Mouse (Mus musculus): ENCODE results near the gene Acp5. TPM values are rescaled to one million over a fixed set of nuclear protein-coding genes. Genes with fewer than 3 reads are reported as not detected.

Acp5 gene
- total and polyA plus RNA-seq, 3 experiments = 15.6 to 17.4 TPM; not detected in 1

GRCm38 (mm10) chr9:22143108-22144037 is 7.9 kb upstream of the Acp5 start (continued):
- TF ChIP-seq USF2 (IDR thresholded peaks at IDR 0.05; ENCODE audit: borderline replicate concordance in 1 of 2, insufficient read depth in 1 of 2, low read depth in 1 of 2, low read length in 2 of 2) (no peak), GABPA (IDR thresholded peaks at IDR 0.05; ENCODE audit: low read depth, low read length) (peak; percentile 48; the same call in 1 of the 2 replicates), ETS1 (IDR thresholded peaks at IDR 0.05; ENCODE audit: low read depth, low read length) (peak; percentile 58; the same call in 1 of the 2 replicates), CHD1 (IDR thresholded peaks at IDR 0.05; ENCODE audit: low read depth, low read length) (no peak), TAL1 (IDR thresholded peaks at IDR 0.05; ENCODE audit: low read length) (no peak), MYB (IDR thresholded peaks at IDR 0.05; ENCODE audit: low read depth, low read length) (peak; percentile 50; the same call in 1 of the 2 replicates), GATA1 (IDR thresholded peaks at IDR 0.05; ENCODE audit: low read depth, low read length) (peak; percentile 29; the same call in 1 of the 2 replicates), KAT2A (conservative IDR thresholded peaks at IDR 0.05; ENCODE audit: low read depth, low read length) (no peak), NELFE (IDR thresholded peaks at IDR 0.05; ENCODE audit: low read depth, low read length) (no peak; the same call in 1 of the 2 replicates)

- no peak overlapping the region for H3K4me3 ChIP-seq (ENCODE audit: control insufficient read depth in 1 of 2, insufficient read depth in 1 of 2, low read depth in 2 of 2, low read length in 2 of 2)
Observed at GRCm38 (mm10) chr9:22139746-22140145, 4.2 kb upstream of the Acp5 start.

GRCm38 (mm10) chr9:22138480-22138879 is 3.0 kb upstream of the Acp5 start:
- peaks cover 18 to 36% of the 10 kb centered on the region in 2 experiments for H3K4me1 ChIP-seq (ENCODE audit: control insufficient read depth in 1 of 2, insufficient read depth in 2 of 2, low read length in 2 of 2)
- TF ChIP-seq ZC3H11A (IDR thresholded peaks at IDR 0.05; ENCODE audit: low read depth, low read length) (peak; percentile 35), RAD21 (IDR thresholded peaks at IDR 0.05; ENCODE audit: low read depth, low read length) (peak; percentile 64), USF1 (IDR thresholded peaks at IDR 0.05; ENCODE audit: low read depth, low read length) (peak; percentile 85), SMC3 (IDR thresholded peaks at IDR 0.05; ENCODE audit: low read depth, low read length) (peak; percentile 61), MAX (IDR thresholded peaks at IDR 0.05; ENCODE audit: low read length) (peak; percentile 88), GABPA (IDR thresholded peaks at IDR 0.05; ENCODE audit: low read depth, low read length) (no peak), MEF2A (IDR thresholded peaks at IDR 0.05; ENCODE audit: extremely low read depth, insufficient replicate concordance, low read depth, low read length, poor library complexity, severe bottlenecking) (no peak), USF2 (IDR thresholded peaks at IDR 0.05; ENCODE audit: borderline replicate concordance in 1 of 2, insufficient read depth in 1 of 2, low read depth in 1 of 2, low read length in 2 of 2) (0 out of 4 replicates have a peak, but pooled peaks of 1 of the 2 experiments have one; percentile 32), NELFE (IDR thresholded peaks at IDR 0.05; ENCODE audit: low read depth, low read length) (no peak), ZNF384 (IDR thresholded peaks at IDR 0.05; ENCODE audit: low read depth, low read length) (0 out of 2 replicates have a peak, but pooled peaks have one; percentile 16), E2F4 (IDR thresholded peaks at IDR 0.05; ENCODE audit: borderline replicate concordance, low read depth, low read length) (no peak), CTCF (IDR thresholded peaks at IDR 0.05 in 2 of 3, conservative IDR thresholded peaks at IDR 0.05 in 1 of 3; ENCODE audit: control insufficient read depth in 1 of 3, insufficient read depth in 1 of 3, low read depth in 2 of 3, low read length in 3 of 3, poor library complexity in 1 of 3, severe bottlenecking in 1 of 3) (peak; percentile 89 to 100 (median 97)), RCOR1 (IDR thresholded peaks at IDR 0.05; ENCODE audit: low read depth, low read length) (peak; percentile 69; the same call in 1 of the 2 replicates), EP300 (IDR thresholded peaks at IDR 0.05; ENCODE audit: low read depth in 1 of 2, low read length in 2 of 2) (peak in 1 of 2 experiments; percentile 11; a peak in 1 of 4 replicates), KAT2A (conservative IDR thresholded peaks at IDR 0.05; ENCODE audit: low read depth, low read length) (no peak), MYC (IDR thresholded peaks at IDR 0.05; ENCODE audit: low read depth, low read length) (0 out of 2 replicates have a peak, but pooled peaks have one; percentile 67)
- H3K9ac ChIP-seq (ENCODE audit: control insufficient read depth, low read depth, low read length, poor library complexity, severe bottlenecking) = no peak overlapping the region
- peaks cover 0 to 33% of the 10 kb centered on the region in 2 experiments; a peak in 2 of 4 replicates for H3K36me3 ChIP-seq (ENCODE audit: control insufficient read depth in 1 of 2, insufficient read depth in 2 of 2, low read length in 2 of 2)
- no peaks in the 10 kb centered on the region for H3K27me3 ChIP-seq (ENCODE audit: control insufficient read depth in 1 of 2, insufficient read depth in 2 of 2, low read length in 2 of 2)
- DNase-seq (ENCODE audit: low read depth, low spot score) = peak; percentile 82
- H3K79me2 ChIP-seq (ENCODE audit: control insufficient read depth, insufficient read depth, low read length, poor library complexity) = no peaks in the 10 kb centered on the region
- H3K4me3 ChIP-seq (ENCODE audit: control insufficient read depth in 1 of 2, insufficient read depth in 1 of 2, low read depth in 2 of 2, low read length in 2 of 2) = no peak overlapping the region
- H3K27ac ChIP-seq (ENCODE audit: control insufficient read depth, low read depth, low read length) = no peak overlapping the region
- H3K9me3 ChIP-seq (replicated peaks; ENCODE audit: insufficient read depth, low read length) = no peaks in the 10 kb centered on the region

More at GRCm38 (mm10) chr9:22139746-22140145, 4.2 kb upstream of the Acp5 start:
- H3K9ac ChIP-seq (ENCODE audit: control insufficient read depth, low read depth, low read length, poor library complexity, severe bottlenecking) = no peak overlapping the region
- TF ChIP-seq MXI1 (IDR thresholded peaks at IDR 0.05; ENCODE audit: low read depth, low read length) (no peak), NELFE (IDR thresholded peaks at IDR 0.05; ENCODE audit: low read depth, low read length) (no peak), KAT2A (conservative IDR thresholded peaks at IDR 0.05; ENCODE audit: low read depth, low read length) (no peak), TCF12 (IDR thresholded peaks at IDR 0.05; ENCODE audit: low read depth, low read length) (no peak), RCOR1 (IDR thresholded peaks at IDR 0.05; ENCODE audit: low read depth, low read length) (no peak), SIN3A (IDR thresholded peaks at IDR 0.05; ENCODE audit: low read length) (no peak), CHD2 (IDR thresholded peaks at IDR 0.05; ENCODE audit: low read length) (no peak), MAFK (IDR thresholded peaks at IDR 0.05; ENCODE audit: borderline replicate concordance, low read depth, low read length) (no peak), HCFC1 (IDR thresholded peaks at IDR 0.05; ENCODE audit: low read depth, low read length) (no peak), POLR2AphosphoS2 (IDR thresholded peaks at IDR 0.05; ENCODE audit: low read length) (no peak), TBP (IDR thresholded peaks at IDR 0.05; ENCODE audit: low read depth, low read length) (no peak)
- peaks cover 0 to 36% of the 10 kb centered on the region in 2 experiments; a peak in 2 of 4 replicates for H3K36me3 ChIP-seq (ENCODE audit: control insufficient read depth in 1 of 2, insufficient read depth in 2 of 2, low read length in 2 of 2)
- H3K27me3 ChIP-seq (ENCODE audit: control insufficient read depth in 1 of 2, insufficient read depth in 2 of 2, low read length in 2 of 2) = no peaks in the 10 kb centered on the region
- H3K4me1 ChIP-seq (ENCODE audit: control insufficient read depth in 1 of 2, insufficient read depth in 2 of 2, low read length in 2 of 2) = peaks cover 21 to 38% of the 10 kb centered on the region in 2 experiments
- H3K27ac ChIP-seq (ENCODE audit: control insufficient read depth, low read depth, low read length) = no peak overlapping the region
- no peaks in the 10 kb centered on the region for H3K79me2 ChIP-seq (ENCODE audit: control insufficient read depth, insufficient read depth, low read length, poor library complexity)
- no peaks in the 10 kb centered on the region for H3K9me3 ChIP-seq (replicated peaks; ENCODE audit: insufficient read depth, low read length)
- no peak for DNase-seq (ENCODE audit: low read depth, low spot score)

All from MEL (cell line).